Comparison of ENCODE assay signal across 10 mouse cellular contexts in genomic region chr2:103569716-103570115, GRCm38 (mm10). TPM values are rescaled to one million over a fixed set of nuclear protein-coding genes. Genes with fewer than 3 reads are reported as not detected.
DNase-seq lines count a peak whose midpoint lies in the region; ATAC-seq lines count a peak whose summit lies in the region.
"Had no signal": no experiment of that assay in that cellular context is flagged by ENCODE, and none has a peak within 500 bp of the region (broad histone marks: within the 10 kb centered on the region; RNA-seq: fewer than 3 reads in every experiment).

No protein-coding gene starts in this region.

- H3K27ac ChIP-seq in hindbrain, embryonic 16.5 days (ENCODE audit: low read depth, low read length) = no peak overlapping the region
- H3K27ac ChIP-seq in neural tube, embryonic 13.5 days (replicated peaks) = no peak overlapping the region

- WGBS in hindbrain, embryonic 16.5 days = 50% methylated on average over 1 of the region's 1 CpGs
- 66% methylated on average over 1 of the region's 1 CpGs for WGBS in neural tube, embryonic 13.5 days

- peaks cover 31% of the 10 kb centered on the region for H3K4me1 ChIP-seq in hindbrain, embryonic 16.5 days (ENCODE audit: control insufficient read depth, insufficient read depth, low read depth, low read length)
- peaks cover 69% of the 10 kb centered on the region for H3K4me1 ChIP-seq in neural tube, embryonic 13.5 days (replicated peaks)

- H3K4me2 ChIP-seq in hindbrain, embryonic 16.5 days (ENCODE audit: low read length) = peak overlapping the region; percentile 99
- peak overlapping the region; percentile 98 for H3K4me2 ChIP-seq in neural tube, embryonic 13.5 days

- ATAC-seq in hindbrain, embryonic 16.5 days = no peak
- no peak for ATAC-seq in neural tube, embryonic 13.5 days (ENCODE audit: low read depth)

- no peaks in the 10 kb centered on the region for H3K9me3 ChIP-seq in hindbrain, embryonic 16.5 days (ENCODE audit: control insufficient read depth, low read length)
- H3K9me3 ChIP-seq in neural tube, embryonic 13.5 days = no peaks in the 10 kb centered on the region

- no peak overlapping the region for H3K4me3 ChIP-seq in hindbrain, embryonic 16.5 days (ENCODE audit: low read length)
- peak overlapping the region; percentile 67; the same call in 1 of the 2 replicates for H3K4me3 ChIP-seq in neural tube, embryonic 13.5 days

- H3K27me3 ChIP-seq in hindbrain, embryonic 16.5 days (replicated peaks; ENCODE audit: control insufficient read depth, insufficient read depth, low read length) = no peaks in the 10 kb centered on the region
- peaks cover 21% of the 10 kb centered on the region for H3K27me3 ChIP-seq in neural tube, embryonic 13.5 days

- H3K36me3 ChIP-seq in hindbrain, embryonic 16.5 days (ENCODE audit: control insufficient read depth, insufficient read depth, low read length) = no peaks in the 10 kb centered on the region
- H3K36me3 ChIP-seq in neural tube, embryonic 13.5 days = no peaks in the 10 kb centered on the region

- H3K9ac ChIP-seq in hindbrain, embryonic 16.5 days (ENCODE audit: low read depth, low read length) = no peak overlapping the region; the same call in 1 of the 2 replicates
- H3K9ac ChIP-seq in neural tube, embryonic 13.5 days = no peak overlapping the region

- DNase-seq in adrenal gland, postnatal 14 days = peak; percentile 51
- no peak for DNase-seq in adrenal gland, postnatal 36 days
- DNase-seq in lung, postnatal 14 days = peak; percentile 12
- DNase-seq in lung, postnatal 10 days = no peak
- DNase-seq in layer of hippocampus, postnatal 36 days = no peak
- no peak for DNase-seq in thymus, adult 18-20 months
- DNase-seq: B cell, adult 2 months; cerebellum, adult 18-20 months had no signal

RNA-seq across cellular contexts. Expression of gene Abtb2, which starts 3.6 kb away (rescaled TPM):
- 12.0 and 17.0 TPM in 2 replicates for total RNA-seq in adrenal gland, postnatal 14 days (2021)
- 10 to 100 TPM; 33.4 to 51.6 TPM for total RNA-seq in adrenal gland, postnatal 36 days (2021)
- polyA plus RNA-seq in hindbrain, embryonic 16.5 days (2015; fragmentation: Nextera tagmentation; extraction: Ambion mirVana) = 10.0 and 13.0 TPM in 2 replicates
- 12.1 and 13.2 TPM in 2 replicates for polyA plus RNA-seq in neural tube, embryonic 13.5 days (2015; fragmentation: Nextera tagmentation; extraction: Ambion mirVana)
- total RNA-seq in layer of hippocampus, postnatal 36 days (2021) = 10 to 100 TPM; 11.8 to 12.0 TPM

Comparison
In these comparisons a context has a peak if more than half of its experiments do, and no peak if none do; other contexts are left out.
1. DNase-seq: peak in adrenal gland, postnatal 14 days (single experiment) and lung, postnatal 14 days (single experiment); none in adrenal gland, postnatal 36 days (0 of 2), lung, postnatal 10 days (single experiment), layer of hippocampus, postnatal 36 days (0 of 2) and thymus, adult 18-20 months (0 of 2).